Mouse (Mus musculus): Measurements from ENCODE around the gene Thra. TPM values are rescaled to one million over a fixed set of nuclear protein-coding genes. Genes with fewer than 3 reads are reported as not detected.

The Thra gene
- polyA plus RNA-seq, 1 experiment: 68.9 TPM

DNA sequence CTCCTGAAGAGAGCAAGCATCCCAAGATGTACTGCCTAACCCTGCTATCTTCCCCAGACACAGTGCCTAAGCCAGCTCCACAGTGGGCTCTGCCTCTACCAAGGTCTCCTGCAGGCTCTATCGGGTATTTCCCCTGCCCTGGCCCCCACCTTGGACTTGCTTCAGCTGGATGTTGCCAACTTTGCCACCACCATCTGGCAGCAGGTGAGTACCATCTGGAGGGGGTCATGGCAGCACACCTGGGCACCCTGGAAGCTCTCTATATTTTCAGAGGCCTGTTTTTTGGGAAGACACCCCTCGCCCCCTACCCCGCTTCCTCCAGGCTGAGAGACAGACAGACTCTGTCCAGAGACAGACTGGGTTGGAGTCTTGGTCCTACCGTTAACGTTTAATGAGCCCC, 38.1 kb upstream of the Thra start:
- H3K79me2 ChIP-seq (ENCODE audit: control insufficient read depth, insufficient read depth): no peaks in the 10 kb centered on the region
- H3K4me2 ChIP-seq (ENCODE audit: low read depth): no peak overlapping the region
- H3K4me3 ChIP-seq: no peak overlapping the region
- H3ac ChIP-seq (ENCODE audit: control insufficient read depth, insufficient read length): no peak overlapping the region
- TF ChIP-seq POLR2AphosphoS2 (IDR thresholded peaks at IDR 0.05; ENCODE audit: insufficient read length, low read depth) (no peak), USF1 (IDR thresholded peaks at IDR 0.05; ENCODE audit: low read depth) (no peak), POLR2A (IDR thresholded peaks at IDR 0.05; ENCODE audit: insufficient read length, low read depth) (no peak), TCF3 (IDR thresholded peaks at IDR 0.05; ENCODE audit: insufficient read length, low read depth) (no peak), MYOD1 (IDR thresholded peaks at IDR 0.05; ENCODE audit: control insufficient read depth in 1 of 3, insufficient read length in 2 of 3, low read depth in 2 of 3) (no peak), TCF12 (IDR thresholded peaks at IDR 0.05; ENCODE audit: insufficient read depth, poor library complexity, severe bottlenecking) (no peak), SRF (IDR thresholded peaks at IDR 0.05; ENCODE audit: control insufficient read depth, insufficient read length, low read depth) (no peak), MYOG (IDR thresholded peaks at IDR 0.05; ENCODE audit: control insufficient read depth in 1 of 3, insufficient read depth in 1 of 3, insufficient read length in 2 of 3, low read depth in 2 of 3) (no peak)
- no peaks in the 10 kb centered on the region for H3K27me3 ChIP-seq (ENCODE audit: control insufficient read depth, insufficient read depth, insufficient read length)
- H3K36me3 ChIP-seq (ENCODE audit: control insufficient read depth, insufficient read depth): no peaks in the 10 kb centered on the region

DNA sequence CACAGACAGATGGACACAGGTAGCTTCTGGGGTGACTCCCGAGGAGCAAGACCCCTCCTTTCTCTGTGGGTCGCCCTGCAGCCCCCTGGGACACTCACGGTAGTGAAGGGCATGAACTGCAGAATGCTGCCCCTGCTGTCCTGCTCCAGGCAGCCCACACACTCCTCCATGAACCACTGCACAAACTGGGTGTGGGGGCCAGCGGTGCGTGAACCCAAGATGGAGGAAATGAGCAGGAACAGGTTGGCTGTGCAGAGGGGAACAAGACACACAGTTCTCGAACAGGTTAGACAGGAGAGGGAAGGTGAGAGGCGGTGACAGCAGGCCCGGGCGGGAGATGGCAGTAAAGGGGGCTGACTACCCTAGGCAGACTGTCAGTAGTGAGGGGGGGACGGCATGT, 35.4 kb upstream of the Thra start:
- H3K4me2 ChIP-seq (ENCODE audit: low read depth): no peak overlapping the region
- H3K4me3 ChIP-seq: no peak overlapping the region
- no peaks in the 10 kb centered on the region for H3K79me2 ChIP-seq (ENCODE audit: control insufficient read depth, insufficient read depth)
- TF ChIP-seq CEBPB (IDR thresholded peaks at IDR 0.05; ENCODE audit: insufficient read depth, poor library complexity, severe bottlenecking): no peak
- no peaks in the 10 kb centered on the region for H3K27me3 ChIP-seq (ENCODE audit: control insufficient read depth, insufficient read depth, insufficient read length)
- no peaks in the 10 kb centered on the region for H3K36me3 ChIP-seq (ENCODE audit: control insufficient read depth, insufficient read depth)
- no peak overlapping the region for H3ac ChIP-seq (ENCODE audit: control insufficient read depth, insufficient read length)

DNA sequence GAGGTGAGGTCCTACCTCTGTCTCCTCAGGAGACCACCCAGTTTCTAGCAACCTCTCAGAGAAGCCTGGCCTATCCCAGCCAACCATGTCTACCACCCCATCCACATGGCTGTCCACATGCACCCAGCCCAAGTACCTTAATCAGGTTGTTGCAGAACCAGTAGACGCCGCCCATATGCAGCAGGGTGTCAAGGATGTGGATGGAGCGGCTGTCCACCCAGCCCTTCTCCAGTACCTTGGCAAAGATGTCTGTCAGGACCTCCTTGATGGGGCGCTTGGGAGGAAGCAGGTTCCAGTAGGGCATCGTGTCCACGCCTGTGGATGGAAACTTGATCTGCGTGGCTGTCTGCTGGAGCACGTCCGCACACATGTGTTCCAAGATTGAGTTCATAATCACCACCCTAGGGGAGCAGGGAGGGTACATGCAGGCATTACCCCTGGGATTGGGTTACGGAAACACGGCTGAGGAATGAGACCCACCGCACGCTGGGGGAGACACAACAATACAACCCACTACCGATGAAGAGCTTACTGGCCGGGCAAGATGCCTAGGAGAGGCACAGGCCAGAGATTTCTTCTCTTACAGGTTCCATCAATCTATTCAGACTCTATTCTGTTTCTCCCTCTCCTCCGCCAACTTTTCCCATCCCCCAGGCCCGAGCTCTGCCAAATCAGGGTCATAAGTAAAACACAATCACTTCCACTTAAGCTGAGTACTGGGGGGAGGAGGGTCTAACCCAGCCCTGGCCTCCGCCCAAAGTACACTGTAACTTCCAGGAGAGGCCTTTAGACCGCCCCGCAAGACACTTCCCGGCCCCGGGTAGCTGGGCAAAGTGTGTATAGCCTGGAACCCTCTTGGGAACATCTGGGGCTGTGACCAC, 32.8 kb upstream of the Thra start:
- Histone ChIP-seq H3K27me3 (ENCODE audit: control insufficient read depth, insufficient read depth, insufficient read length) (no peaks in the 10 kb centered on the region), H3K4me2 (ENCODE audit: low read depth) (no peak overlapping the region), H3K4me3 (no peak overlapping the region), H3K79me2 (ENCODE audit: control insufficient read depth, insufficient read depth) (no peaks in the 10 kb centered on the region), H3K36me3 (ENCODE audit: control insufficient read depth, insufficient read depth) (no peaks in the 10 kb centered on the region), H3ac (ENCODE audit: control insufficient read depth, insufficient read length) (no peak overlapping the region)
- TF ChIP-seq POLR2AphosphoS2 (IDR thresholded peaks at IDR 0.05; ENCODE audit: insufficient read length, low read depth) (no peak), SRF (IDR thresholded peaks at IDR 0.05; ENCODE audit: control insufficient read depth, insufficient read length, low read depth) (no peak), TCF3 (IDR thresholded peaks at IDR 0.05; ENCODE audit: insufficient read length, low read depth) (no peak), USF1 (IDR thresholded peaks at IDR 0.05; ENCODE audit: low read depth) (no peak), POLR2A (IDR thresholded peaks at IDR 0.05; ENCODE audit: insufficient read length, low read depth) (no peak)

DNA sequence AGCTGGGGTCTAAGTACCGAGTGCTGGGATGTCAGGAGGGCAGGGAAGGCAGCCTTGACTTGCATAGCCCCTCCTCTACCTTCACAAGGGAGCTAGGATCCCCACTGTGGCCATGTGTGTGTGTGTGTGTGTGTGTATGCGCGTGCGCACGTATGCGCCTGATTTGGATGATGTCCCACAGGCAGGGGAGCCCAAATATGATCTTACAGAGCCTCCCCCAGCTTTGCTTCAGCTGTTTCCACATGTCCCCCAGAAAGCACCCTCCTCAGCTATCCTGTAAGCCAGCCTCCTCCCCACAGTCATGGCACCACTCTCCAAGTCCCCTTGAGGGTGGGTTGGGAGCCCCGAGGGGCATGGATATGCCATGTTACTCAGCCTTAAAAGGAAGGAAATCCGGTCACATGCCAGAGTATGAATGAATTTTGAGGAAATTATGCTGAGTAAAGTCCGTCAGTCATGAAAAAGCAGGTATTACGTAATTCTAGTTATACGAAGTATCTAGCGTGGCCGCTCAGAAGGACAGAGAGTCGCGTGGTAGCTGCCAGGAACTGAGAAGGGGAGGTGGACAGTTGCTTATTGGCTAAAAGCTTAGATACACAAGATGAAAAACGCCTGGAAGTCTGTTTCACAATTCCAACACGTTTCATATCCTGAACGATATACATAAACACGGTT, 32.0 kb upstream of the Thra start:
- no peak overlapping the region for H3ac ChIP-seq (ENCODE audit: control insufficient read depth, insufficient read length)
- peak overlapping the region; percentile 41 for H3K4me2 ChIP-seq (ENCODE audit: low read depth)
- no peak overlapping the region for H3K4me3 ChIP-seq
- TF ChIP-seq MYOD1 (IDR thresholded peaks at IDR 0.05; ENCODE audit: control insufficient read depth in 1 of 3, insufficient read length in 2 of 3, low read depth in 2 of 3) (peak in 2 of 3 experiments; percentile 23 to 31), CEBPB (IDR thresholded peaks at IDR 0.05; ENCODE audit: insufficient read depth, poor library complexity, severe bottlenecking) (peak; percentile 42; the same call in 1 of the 2 replicates), POLR2AphosphoS2 (IDR thresholded peaks at IDR 0.05; ENCODE audit: insufficient read length, low read depth) (no peak)
- no peaks in the 10 kb centered on the region for H3K79me2 ChIP-seq (ENCODE audit: control insufficient read depth, insufficient read depth)
- no peaks in the 10 kb centered on the region for H3K27me3 ChIP-seq (ENCODE audit: control insufficient read depth, insufficient read depth, insufficient read length)
- H3K36me3 ChIP-seq (ENCODE audit: control insufficient read depth, insufficient read depth): no peaks in the 10 kb centered on the region

DNA sequence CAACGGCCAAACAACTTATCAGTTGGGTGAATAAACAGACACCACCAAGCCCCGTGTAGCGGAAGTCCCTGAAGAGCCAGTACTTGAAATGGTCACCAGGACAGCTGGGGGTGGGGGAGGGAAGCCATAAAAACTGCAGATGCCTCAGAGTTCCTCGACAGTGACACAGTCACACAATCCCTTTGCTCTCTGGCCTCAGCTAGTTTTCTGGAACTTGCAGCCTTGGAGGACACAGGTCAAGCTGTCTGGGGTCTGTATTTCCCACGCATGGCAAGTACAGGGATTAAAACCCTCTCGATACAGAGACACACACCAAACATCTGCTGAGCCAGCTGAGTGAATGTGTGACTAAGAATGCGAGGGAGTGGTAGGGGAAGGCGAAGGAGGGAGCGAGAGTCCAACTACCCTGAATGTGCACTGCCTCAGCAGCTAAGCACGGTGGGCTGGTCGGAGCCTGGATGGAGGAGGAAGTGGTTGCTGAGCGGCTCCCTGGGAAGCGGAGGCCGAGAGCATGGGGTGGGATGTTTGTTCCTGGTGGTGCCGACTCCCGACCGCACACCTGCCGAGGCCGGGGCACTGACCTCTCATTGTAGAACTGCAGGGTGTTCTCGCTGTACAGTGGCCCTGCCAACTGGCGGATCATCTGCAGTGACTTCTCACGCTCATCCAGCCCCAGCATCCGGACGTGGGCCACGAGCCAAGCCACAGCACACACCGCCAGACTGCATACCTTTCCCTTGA, 31.3 kb upstream of the Thra start:
- Histone ChIP-seq H3ac (ENCODE audit: control insufficient read depth, insufficient read length) (no peak overlapping the region), H3K79me2 (ENCODE audit: control insufficient read depth, insufficient read depth) (no peaks in the 10 kb centered on the region), H3K4me3 (no peak overlapping the region), H3K4me2 (ENCODE audit: low read depth) (peak overlapping the region; percentile 41), H3K27me3 (ENCODE audit: control insufficient read depth, insufficient read depth, insufficient read length) (no peaks in the 10 kb centered on the region), H3K36me3 (ENCODE audit: control insufficient read depth, insufficient read depth) (no peaks in the 10 kb centered on the region)
- TF ChIP-seq POLR2AphosphoS2 (IDR thresholded peaks at IDR 0.05; ENCODE audit: insufficient read length, low read depth) (peak; percentile 18), E2F4 (IDR thresholded peaks at IDR 0.05; ENCODE audit: insufficient read depth) (no peak), SRF (IDR thresholded peaks at IDR 0.05; ENCODE audit: control insufficient read depth, insufficient read length, low read depth) (no peak), MYOD1 (IDR thresholded peaks at IDR 0.05; ENCODE audit: control insufficient read depth in 1 of 3, insufficient read length in 2 of 3, low read depth in 2 of 3) (peak in 2 of 3 experiments; percentile 31 to 75), CEBPB (IDR thresholded peaks at IDR 0.05; ENCODE audit: insufficient read depth, poor library complexity, severe bottlenecking) (no peak), USF1 (IDR thresholded peaks at IDR 0.05; ENCODE audit: low read depth) (no peak), REST (IDR thresholded peaks at IDR 0.05; ENCODE audit: insufficient read depth, insufficient read length) (no peak), POLR2A (IDR thresholded peaks at IDR 0.05; ENCODE audit: insufficient read length, low read depth) (peak; percentile 21), TCF3 (IDR thresholded peaks at IDR 0.05; ENCODE audit: insufficient read length, low read depth) (peak; percentile 1), TCF12 (IDR thresholded peaks at IDR 0.05; ENCODE audit: insufficient read depth, poor library complexity, severe bottlenecking) (no peak), MYOG (IDR thresholded peaks at IDR 0.05; ENCODE audit: control insufficient read depth in 1 of 3, insufficient read depth in 1 of 3, insufficient read length in 2 of 3, low read depth in 2 of 3) (peak in 2 of 3 experiments; percentile 79 to 80), MAX (IDR thresholded peaks at IDR 0.05; ENCODE audit: low read depth) (no peak)
